Mouse (Mus musculus) ovary, postnatal 14 days (tissue): ENCODE measurements around the gene Gm11009.
"Not testable (repeated sequence)": the region's sequence is repeated elsewhere in the genome, so short reads cannot be mapped to it uniquely, and the experiment has no call there.

Experiments
- DNase-seq: peaks from one replicate; pipeline ENCODE4 v3.0.0; 2022; ENCODE audit warnings: low spot score

Gm11009 gene

DNA sequence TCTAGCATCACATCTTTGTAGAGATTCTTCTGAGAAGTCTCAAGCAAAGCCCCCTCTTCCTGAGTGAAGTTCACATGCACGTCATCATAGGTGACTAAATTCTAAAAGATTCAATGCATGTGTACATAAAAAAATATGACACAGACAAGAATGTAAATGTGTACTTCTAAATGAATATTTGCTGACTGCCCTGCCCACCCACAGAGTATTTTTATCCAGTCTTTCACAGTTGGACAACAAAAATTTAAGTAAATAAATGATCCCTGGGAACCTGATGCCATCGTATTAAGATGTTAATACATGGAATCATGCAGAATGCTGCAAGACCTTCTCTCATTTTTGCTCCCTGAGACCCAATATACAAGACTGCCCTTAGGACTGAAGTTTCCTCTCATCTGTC, at the start of gene Gm11009:
Gene Gm11009 (minus strand): TSS at position 101 of the 400 bp plus-strand sequence.
- not testable (repeated sequence) for DNase-seq
